Mouse (Mus musculus): ENCODE measurements at regions not wholly inside any gene's neighbourhood (a gene's known extent, or its start where the extent isn't known, plus 50 kb on each side); places are given as distances from the start of the nearest gene placed in this dataset.
"Not testable (repeated sequence)": the region's sequence is repeated elsewhere in the genome, so short reads cannot be mapped to it uniquely, and the experiment has no call there.

DNA sequence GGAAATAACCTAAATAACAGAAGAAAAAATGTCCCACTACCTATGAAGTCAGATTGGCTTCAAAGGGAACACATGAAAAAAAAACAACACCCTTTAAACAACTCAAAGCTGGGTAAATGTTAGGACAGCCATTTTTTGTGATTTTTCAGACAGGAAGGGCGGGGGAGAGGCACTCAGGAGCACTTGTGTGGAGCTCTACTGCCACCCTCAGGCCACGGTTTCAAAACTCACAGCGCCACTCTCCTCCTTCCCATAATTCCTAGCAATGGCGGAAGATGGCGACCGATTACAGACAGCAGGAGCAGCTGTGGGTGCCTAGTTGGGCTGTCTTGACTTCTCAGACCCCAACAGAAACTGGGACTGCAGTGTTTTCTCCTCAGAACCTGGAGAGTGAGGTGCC is 168.8 kb upstream of the Olfr1324 start:
- no peaks in the 10 kb centered on the region for H3K9me3 ChIP-seq (replicated peaks; ENCODE audit: control insufficient read depth, low read length, poor library complexity, severe bottlenecking)
- 74% methylated on average over 6 of the region's 6 CpGs for WGBS
- peak overlapping the region; percentile 63; the same call in 1 of the 2 replicates for H3K27ac ChIP-seq (ENCODE audit: low read length)
- H3K4me3 ChIP-seq (ENCODE audit: low read depth, low read length) = peak overlapping the region; percentile 19
- no peak overlapping the region for H3K9ac ChIP-seq (ENCODE audit: low read depth, low read length)
- no peaks in the 10 kb centered on the region for H3K4me1 ChIP-seq (ENCODE audit: control insufficient read depth, insufficient read depth, low read length)
- peak overlapping the region; percentile 35; the same call in 1 of the 2 replicates for H3K4me2 ChIP-seq (ENCODE audit: low read length)
- no peak for ATAC-seq
- no peaks in the 10 kb centered on the region for H3K27me3 ChIP-seq (ENCODE audit: control insufficient read depth, insufficient read depth, low read depth, low read length)
- H3K36me3 ChIP-seq (ENCODE audit: control insufficient read depth, insufficient read depth, low read length) = no peaks in the 10 kb centered on the region

DNA sequence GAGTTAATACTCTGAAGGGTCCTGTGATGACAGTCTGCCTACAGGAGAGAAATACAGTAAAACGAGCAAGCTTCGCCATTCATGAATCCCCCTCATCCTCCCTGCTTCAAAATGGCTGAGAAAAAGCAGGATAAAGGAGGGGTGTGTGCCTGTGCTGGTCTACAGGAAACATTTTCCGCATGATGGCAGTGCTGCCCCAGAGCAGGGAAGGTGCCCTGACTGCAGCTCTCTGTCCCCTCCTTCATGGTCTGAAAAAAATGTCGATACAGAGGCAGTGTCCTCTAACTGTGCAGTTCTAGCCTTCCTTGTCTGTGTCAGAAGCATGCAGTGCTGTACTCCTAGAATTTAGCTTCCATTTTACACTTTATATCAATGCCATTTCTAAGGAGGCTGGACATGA is 166.7 kb upstream of the Olfr1324 start:
- H3K36me3 ChIP-seq (ENCODE audit: control insufficient read depth, insufficient read depth, low read length); H3K27me3 ChIP-seq (ENCODE audit: control insufficient read depth, insufficient read depth, low read depth, low read length); H3K4me1 ChIP-seq (ENCODE audit: control insufficient read depth, insufficient read depth, low read length); H3K4me2 ChIP-seq (ENCODE audit: low read length); H3K9ac ChIP-seq (ENCODE audit: low read depth, low read length); H3K27ac ChIP-seq (ENCODE audit: low read length); H3K9me3 ChIP-seq (replicated peaks; ENCODE audit: control insufficient read depth, low read length, poor library complexity, severe bottlenecking); H3K4me3 ChIP-seq (ENCODE audit: low read depth, low read length): not testable (repeated sequence)
- ATAC-seq = 0 out of 2 replicates have a peak, but pooled peaks have one; percentile 36
- WGBS = 87% methylated on average over 4 of the region's 4 CpGs

- H3K27ac ChIP-seq (ENCODE audit: low read length) = no peak overlapping the region
- H3K27me3 ChIP-seq (ENCODE audit: control insufficient read depth, insufficient read depth, low read depth, low read length) = no peaks in the 10 kb centered on the region
- no peaks in the 10 kb centered on the region for H3K4me1 ChIP-seq (ENCODE audit: control insufficient read depth, insufficient read depth, low read length)
- no peaks in the 10 kb centered on the region for H3K36me3 ChIP-seq (ENCODE audit: control insufficient read depth, insufficient read depth, low read length)
- H3K9ac ChIP-seq (ENCODE audit: low read depth, low read length) = no peak overlapping the region
- ATAC-seq = 0 out of 2 replicates have a peak, but pooled peaks have one; percentile 45
- 64% methylated on average over 4 of the region's 4 CpGs for WGBS
- H3K4me2 ChIP-seq (ENCODE audit: low read length) = no peak overlapping the region
- no peak overlapping the region for H3K4me3 ChIP-seq (ENCODE audit: low read depth, low read length)
- no peaks in the 10 kb centered on the region for H3K9me3 ChIP-seq (replicated peaks; ENCODE audit: control insufficient read depth, low read length, poor library complexity, severe bottlenecking)
Measured at GRCm38 (mm10) chrX:50591477-50591876, 163.2 kb upstream of the Olfr1324 start.

- Histone ChIP-seq H3K27me3 (ENCODE audit: control insufficient read depth, insufficient read depth, low read depth, low read length) (no peaks in the 10 kb centered on the region), H3K36me3 (ENCODE audit: control insufficient read depth, insufficient read depth, low read length) (no peaks in the 10 kb centered on the region), H3K27ac (ENCODE audit: low read length) (peak overlapping the region; percentile 41; the same call in 1 of the 2 replicates), H3K4me1 (ENCODE audit: control insufficient read depth, insufficient read depth, low read length) (no peaks in the 10 kb centered on the region), H3K4me2 (ENCODE audit: low read length) (peak overlapping the region; percentile 34; the same call in 1 of the 2 replicates), H3K9me3 (replicated peaks; ENCODE audit: control insufficient read depth, low read length, poor library complexity, severe bottlenecking) (no peaks in the 10 kb centered on the region), H3K4me3 (ENCODE audit: low read depth, low read length) (no peak overlapping the region), H3K9ac (ENCODE audit: low read depth, low read length) (no peak overlapping the region)
- no peak for ATAC-seq
- WGBS = 70% methylated on average over 8 of the region's 8 CpGs
Measured at GRCm38 (mm10) chrX:50590673-50591341, 162.5 kb upstream of the Olfr1324 start.

DNA sequence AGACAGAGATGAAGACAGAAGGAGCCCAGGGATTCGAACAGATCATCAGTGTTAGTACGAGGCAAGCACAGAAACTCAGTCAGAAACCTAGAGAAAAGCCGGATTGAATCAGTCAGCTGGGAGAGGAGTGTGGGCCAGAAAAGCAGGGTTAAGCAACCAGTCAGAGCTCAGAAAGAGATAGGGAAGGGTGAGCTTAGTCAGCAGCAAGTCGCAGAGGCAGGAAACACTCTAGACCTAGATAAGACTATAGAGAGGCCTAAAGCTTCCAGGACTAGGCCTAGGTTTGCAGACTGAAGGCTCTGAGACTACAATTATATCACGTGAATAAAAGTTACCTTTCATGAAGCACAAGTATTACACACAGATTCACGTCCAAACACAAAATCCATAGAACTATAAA is 160.6 kb upstream of the Olfr1324 start:
- ATAC-seq = no peak
- Histone ChIP-seq H3K4me1 (ENCODE audit: control insufficient read depth, insufficient read depth, low read length) (no peaks in the 10 kb centered on the region), H3K36me3 (ENCODE audit: control insufficient read depth, insufficient read depth, low read length) (no peaks in the 10 kb centered on the region), H3K27ac (ENCODE audit: low read length) (no peak overlapping the region), H3K9me3 (replicated peaks; ENCODE audit: control insufficient read depth, low read length, poor library complexity, severe bottlenecking) (no peaks in the 10 kb centered on the region), H3K9ac (ENCODE audit: low read depth, low read length) (no peak overlapping the region), H3K4me3 (ENCODE audit: low read depth, low read length) (no peak overlapping the region), H3K4me2 (ENCODE audit: low read length) (no peak overlapping the region), H3K27me3 (ENCODE audit: control insufficient read depth, insufficient read depth, low read depth, low read length) (no peaks in the 10 kb centered on the region)
- 93% methylated on average over 6 of the region's 6 CpGs for WGBS

- Histone ChIP-seq H3K36me3 (ENCODE audit: control insufficient read depth, insufficient read depth, low read length) (no peaks in the 10 kb centered on the region), H3K4me2 (ENCODE audit: low read length) (no peak overlapping the region), H3K4me3 (ENCODE audit: low read depth, low read length) (no peak overlapping the region), H3K27me3 (ENCODE audit: control insufficient read depth, insufficient read depth, low read depth, low read length) (no peaks in the 10 kb centered on the region), H3K9ac (ENCODE audit: low read depth, low read length) (no peak overlapping the region), H3K4me1 (ENCODE audit: control insufficient read depth, insufficient read depth, low read length) (no peaks in the 10 kb centered on the region), H3K9me3 (replicated peaks; ENCODE audit: control insufficient read depth, low read length, poor library complexity, severe bottlenecking) (no peaks in the 10 kb centered on the region), H3K27ac (ENCODE audit: low read length) (peak overlapping the region; percentile 58)
- ATAC-seq = 0 out of 2 replicates have a peak, but pooled peaks have one; percentile 51
- 72% methylated on average over 12 of the region's 12 CpGs for WGBS
Measured at GRCm38 (mm10) chrX:50583741-50584580, 155.7 kb upstream of the Olfr1324 start.

- Histone ChIP-seq H3K4me2 (ENCODE audit: low read length) (no peak overlapping the region), H3K36me3 (ENCODE audit: control insufficient read depth, insufficient read depth, low read length) (no peaks in the 10 kb centered on the region), H3K4me3 (ENCODE audit: low read depth, low read length) (no peak overlapping the region), H3K27ac (ENCODE audit: low read length) (no peak overlapping the region), H3K4me1 (ENCODE audit: control insufficient read depth, insufficient read depth, low read length) (no peaks in the 10 kb centered on the region), H3K9me3 (replicated peaks; ENCODE audit: control insufficient read depth, low read length, poor library complexity, severe bottlenecking) (no peaks in the 10 kb centered on the region), H3K9ac (ENCODE audit: low read depth, low read length) (no peak overlapping the region), H3K27me3 (ENCODE audit: control insufficient read depth, insufficient read depth, low read depth, low read length) (no peaks in the 10 kb centered on the region)
- WGBS = 79% methylated on average over 7 of the region's 7 CpGs
- ATAC-seq = no peak
Measured at GRCm38 (mm10) chrX:50580200-50580599, 151.9 kb upstream of the Olfr1324 start.

DNA sequence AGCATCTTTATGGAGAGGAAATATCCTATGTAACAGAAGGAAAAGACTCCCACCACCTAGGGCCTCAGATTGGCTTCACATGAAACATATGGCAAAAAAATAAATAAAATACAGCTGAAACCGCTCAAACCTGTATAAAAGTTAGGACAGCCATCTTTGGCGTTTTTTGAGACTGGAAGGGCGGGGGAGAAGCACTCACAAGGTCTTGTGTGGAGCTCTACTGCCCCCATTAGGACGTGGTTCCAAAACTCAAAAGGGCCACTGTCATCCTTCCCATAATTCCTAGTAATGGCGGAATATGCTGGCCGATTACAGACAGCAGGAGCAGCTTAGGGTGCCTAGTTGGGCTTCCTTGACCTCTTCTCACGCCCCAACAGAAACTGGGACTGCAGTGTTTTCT is 148.5 kb upstream of the Olfr1324 start:
- peak overlapping the region; percentile 34; the same call in 1 of the 2 replicates for H3K4me2 ChIP-seq (ENCODE audit: low read length)
- H3K9me3 ChIP-seq (replicated peaks; ENCODE audit: control insufficient read depth, low read length, poor library complexity, severe bottlenecking) = no peaks in the 10 kb centered on the region
- H3K27ac ChIP-seq (ENCODE audit: low read length) = no peak overlapping the region
- WGBS = 63% methylated on average over 7 of the region's 7 CpGs
- H3K27me3 ChIP-seq (ENCODE audit: control insufficient read depth, insufficient read depth, low read depth, low read length) = no peaks in the 10 kb centered on the region
- H3K4me1 ChIP-seq (ENCODE audit: control insufficient read depth, insufficient read depth, low read length) = no peaks in the 10 kb centered on the region
- H3K4me3 ChIP-seq (ENCODE audit: low read depth, low read length) = 0 out of 2 replicates have a peak overlapping the region, but pooled peaks have one; percentile 11
- no peak overlapping the region for H3K9ac ChIP-seq (ENCODE audit: low read depth, low read length)
- ATAC-seq = no peak
- H3K36me3 ChIP-seq (ENCODE audit: control insufficient read depth, insufficient read depth, low read length) = no peaks in the 10 kb centered on the region
